Mouse (Mus musculus): Measurements from ENCODE around the gene Lrrfip1.

Lrrfip1 gene

GRCm38 (mm10) chr1:90998891-90999611 lies 514 bp downstream of the Lrrfip1 start:
- peak; percentile 46 to 54 for DNase-seq

- no peak for DNase-seq
Observed at GRCm38 (mm10) chr1:90999911-91000601, 1.5 kb downstream of the Lrrfip1 start.

- DNase-seq: no peak
Observed at GRCm38 (mm10) chr1:91001101-91001500, 2.6 kb downstream of the Lrrfip1 start.

- no peak for DNase-seq
Observed at GRCm38 (mm10) chr1:91001871-91002539, 3.5 kb downstream of the Lrrfip1 start.

- DNase-seq: no peak
Observed at GRCm38 (mm10) chr1:91002641-91003040, 4.1 kb downstream of the Lrrfip1 start.

GRCm38 (mm10) chr1:91003522-91004253 lies 5.2 kb downstream of the Lrrfip1 start:
- no peak for DNase-seq

GRCm38 (mm10) chr1:91006037-91006436 lies 7.5 kb downstream of the Lrrfip1 start:
- DNase-seq: no peak

GRCm38 (mm10) chr1:91006708-91007107 lies 8.2 kb downstream of the Lrrfip1 start:
- DNase-seq: no peak

- DNase-seq: no peak
Observed at GRCm38 (mm10) chr1:91008147-91008682, 9.7 kb downstream of the Lrrfip1 start.

- DNase-seq: no peak
Observed at GRCm38 (mm10) chr1:91008746-91009145, 10.2 kb downstream of the Lrrfip1 start.

- no peak for DNase-seq
Observed at GRCm38 (mm10) chr1:91009266-91009665, 10.7 kb downstream of the Lrrfip1 start.

GRCm38 (mm10) chr1:91010216-91010615 lies 11.7 kb downstream of the Lrrfip1 start:
- DNase-seq: no peak

GRCm38 (mm10) chr1:91010716-91011115 lies 12.2 kb downstream of the Lrrfip1 start:
- DNase-seq: no peak

- DNase-seq: no peak
Observed at GRCm38 (mm10) chr1:91011336-91011735, 12.8 kb downstream of the Lrrfip1 start.

GRCm38 (mm10) chr1:91013803-91014202 lies 15.3 kb downstream of the Lrrfip1 start:
- DNase-seq: no peak

GRCm38 (mm10) chr1:91015571-91015970 lies 17.0 kb downstream of the Lrrfip1 start:
- DNase-seq: no peak

- DNase-seq: peak; percentile 29 to 30
Observed at GRCm38 (mm10) chr1:91017111-91017758, 18.7 kb downstream of the Lrrfip1 start.

GRCm38 (mm10) chr1:91019346-91019745 lies 20.8 kb downstream of the Lrrfip1 start:
- no peak for DNase-seq

GRCm38 (mm10) chr1:91021304-91021703 lies 22.8 kb downstream of the Lrrfip1 start:
- DNase-seq: peak in 1 of 2 experiments; percentile 32

GRCm38 (mm10) chr1:91022157-91022895 lies 23.8 kb downstream of the Lrrfip1 start:
- DNase-seq: no peak

GRCm38 (mm10) chr1:91023230-91023629 lies 24.7 kb downstream of the Lrrfip1 start:
- DNase-seq: no peak
